Mouse (Mus musculus): ENCODE results near the gene Dguok.

DNA sequence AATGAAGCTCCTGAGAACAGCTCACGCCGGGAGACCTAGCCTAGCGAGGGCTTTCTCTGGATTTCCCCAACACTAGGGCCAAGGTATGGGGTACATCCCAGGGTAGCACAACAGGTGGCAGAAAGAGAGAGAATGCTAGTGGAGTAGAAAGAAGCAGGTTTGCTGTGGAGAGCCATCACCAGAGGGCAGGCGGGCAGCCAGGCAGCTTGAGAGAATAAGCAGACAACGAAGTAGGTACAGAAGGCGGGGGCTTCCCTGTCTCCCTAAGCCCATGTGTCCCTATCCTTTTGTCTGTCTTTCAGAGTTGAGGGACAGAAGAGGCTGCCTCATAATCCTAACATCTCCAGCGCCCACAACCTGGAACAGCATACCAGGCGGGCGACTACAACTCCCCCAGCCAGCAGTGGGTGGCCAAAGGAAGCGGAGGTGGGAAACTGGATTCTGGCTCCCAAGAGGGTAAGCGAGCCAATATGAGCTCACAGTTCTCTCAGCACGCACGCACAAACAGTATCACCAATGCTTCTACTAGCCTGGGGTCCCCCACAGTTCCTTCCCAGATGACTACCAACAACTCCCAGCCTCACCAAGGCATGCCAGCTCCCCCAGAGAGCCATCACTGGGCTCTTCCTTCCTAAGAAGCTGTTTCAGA lies 67.5 kb downstream of the Dguok start:
- TF ChIP-seq CTCF (IDR thresholded peaks at IDR 0.05; ENCODE audit: insufficient read depth, low read length), result no peak
- no peak for TF ChIP-seq POLR2A (IDR thresholded peaks at IDR 0.05; ENCODE audit: borderline replicate concordance, extremely low read depth, low read depth, low read length)

Measured in lung, adult 2 months (tissue).